Comparison of ENCODE assay signal across 10 mouse cellular contexts in genomic region chr12:32044487-32045134, GRCm38 (mm10). TPM values are rescaled to one million over a fixed set of nuclear protein-coding genes. Genes with fewer than 3 reads are reported as not detected.
A peak's percentile ranks its signal among the peaks of the same experiment; 100 is the strongest.
DNase-seq lines count a peak whose midpoint lies in the region; ATAC-seq and TF ChIP-seq lines count a peak whose summit lies in the region.
"Had no signal": no experiment of that assay in that cellular context is flagged by ENCODE, and none has a peak within 500 bp of the region (broad histone marks: within the 10 kb centered on the region; RNA-seq: fewer than 3 reads in every experiment).

No protein-coding gene starts in this region.

- H3K9me3 ChIP-seq in kidney, embryonic 15.5 days (replicated peaks) = no peaks in the 10 kb centered on the region
- no peaks in the 10 kb centered on the region for H3K9me3 ChIP-seq in liver, embryonic 15.5 days (replicated peaks)

- in situ Hi-C loops in Patski (cut with MboI; ENCODE audit: low pct_unique_long_range_greater_than_20kb) = no loop called here

- no peak overlapping the region for H3K9ac ChIP-seq in kidney, embryonic 15.5 days
- no peak overlapping the region for H3K9ac ChIP-seq in liver, embryonic 15.5 days

- peak; percentile 56; the same call in 1 of the 2 replicates for ATAC-seq in kidney, embryonic 15.5 days (replicated peaks; ENCODE audit: low FRiP score)
- peak; percentile 67 for ATAC-seq in Patski
- ATAC-seq in granulocyte monocyte progenitor cell, adult 5-6 weeks (replicated peaks; ENCODE audit: poor library complexity, severe bottlenecking) = peak; percentile 21; the same call in 1 of the 2 replicates
- ATAC-seq in liver, embryonic 15.5 days (ENCODE audit: insufficient read depth) = 0 out of 2 replicates have a peak, but pooled peaks have one; percentile 28

- POLR2A ChIA-PET in Patski (lab: Charles Lee) = no interaction called here

- TF ChIP-seq CTCF in Patski (IDR thresholded peaks at IDR 0.05) = peak; percentile 11
- TF ChIP-seq CTCF in left cerebral cortex, adult 2 months (IDR thresholded peaks at IDR 0.05) = no peak

- WGBS in kidney, embryonic 15.5 days = 63% methylated on average over 5 of the region's 5 CpGs
- 54% methylated on average over 5 of the region's 5 CpGs for WGBS in liver, embryonic 15.5 days (ENCODE audit: insufficient replicate concordance)

- intact Hi-C loops in left cerebral cortex, adult 2 months (cut with DNase I) = no loop called here

- H3K27me3 ChIP-seq in kidney, embryonic 15.5 days = no peaks in the 10 kb centered on the region
- no peaks in the 10 kb centered on the region for H3K27me3 ChIP-seq in Patski
- no peaks in the 10 kb centered on the region for H3K27me3 ChIP-seq in liver, embryonic 15.5 days
- H3K27me3 ChIP-seq: CH12.LX had no signal

- CTCF ChIA-PET in Patski (lab: Charles Lee) = interaction anchor here (1.8 kb wide), 1 partner anchor 10 kb away, joined by 5 read pairs; no protein-coding TSS in a partner anchor

- no peak overlapping the region for H3K27ac ChIP-seq in kidney, embryonic 15.5 days
- peak overlapping the region; percentile 59 for H3K27ac ChIP-seq in liver, embryonic 15.5 days (replicated peaks)
- H3K27ac ChIP-seq in left cerebral cortex, adult 2 months = no peak overlapping the region

- H3K4me2 ChIP-seq in kidney, embryonic 15.5 days = no peak overlapping the region
- H3K4me2 ChIP-seq in liver, embryonic 15.5 days = no peak overlapping the region

- H3K4me3 ChIP-seq in kidney, embryonic 15.5 days (replicated peaks) = no peak overlapping the region
- H3K4me3 ChIP-seq in liver, embryonic 15.5 days (replicated peaks) = no peak overlapping the region
- H3K4me3 ChIP-seq in left cerebral cortex, adult 2 months = no peak overlapping the region

- DNase-seq in kidney, postnatal 10 days = no peak
- DNase-seq in Patski (ENCODE audit: low read depth, low spot score) = no peak
- DNase-seq in adrenal gland, adult 2 months = no peak
- no peak for DNase-seq in left cerebral cortex, adult 2 months (ENCODE audit: extremely low spot score in 1 of 2, low spot score in 2 of 2)
- no peak for DNase-seq in adrenal gland, adult 8-10 months
- DNase-seq: kidney, adult 2 months had no signal

- no peaks in the 10 kb centered on the region for H3K36me3 ChIP-seq in kidney, embryonic 15.5 days
- H3K36me3 ChIP-seq in liver, embryonic 15.5 days (replicated peaks) = peaks cover 56% of the 10 kb centered on the region

- peaks cover 7% of the 10 kb centered on the region; the same call in 1 of the 2 replicates for H3K4me1 ChIP-seq in kidney, embryonic 15.5 days
- H3K4me1 ChIP-seq in liver, embryonic 15.5 days (replicated peaks) = peaks cover 72% of the 10 kb centered on the region

RNA-seq across cellular contexts. Expression of gene Prkar2b, which starts 16.5 kb away (rescaled TPM):
- 21.1 and 22.7 TPM in 2 replicates for polyA plus RNA-seq in kidney, embryonic 15.5 days (2015; fragmentation: Nextera tagmentation; extraction: Ambion mirVana)
- polyA plus RNA-seq in Patski (2021) = 59.1 TPM
- 66.3 and 67.0 TPM in 2 replicates for total RNA-seq in granulocyte monocyte progenitor cell, adult 5-6 weeks (2014; fragmentation: Nextera tagmentation)
- total RNA-seq in granulocyte monocyte progenitor cell, adult 5-6 weeks (2017) = 94.8 and 95.1 TPM in 2 replicates
- 66.8 and 70.4 TPM in 2 replicates for polyA plus RNA-seq in liver, embryonic 15.5 days (2015; fragmentation: Nextera tagmentation; extraction: Ambion mirVana)
- 100 to 1,000 TPM; 336 to 511 TPM for total RNA-seq in adrenal gland, adult 2 months (2021)
- 134 and 196 TPM in 2 replicates for polyA plus RNA-seq in adrenal gland, adult 2 months (2012; rRNA removed)
- 10 to 100 TPM; 70.7 to 75.9 TPM for total RNA-seq in left cerebral cortex, adult 2 months (2021)
- total RNA-seq in adrenal gland, adult 8-10 months (2022) = 100 to 1,000 TPM; 295 to 379 (median 319) TPM
